Mouse (Mus musculus) G1E (cell line): ENCODE measurements around the gene Fxyd1. TPM values are rescaled to one million over a fixed set of nuclear protein-coding genes. Genes with fewer than 3 reads are reported as not detected.

Experiments used
- ATAC-seq: 2 replicates; pipeline ENCODE4 v1.8.0; 2016; ENCODE audit warnings: mild to moderate bottlenecking; ENCODE audit not compliant: insufficient number of reproducible peaks, poor library complexity, low FRiP score, severe bottlenecking; ENCODE audit errors: extremely low read depth
- DNase-seq: peaks from one replicate; pipeline ENCODE4 v3.0.0; 2012; ENCODE audit warnings: low spot score
- H3K27me3 ChIP-seq: 2 replicates; pipeline ENCODE4 v1.6.1; 2012; ENCODE audit warnings: mild to moderate bottlenecking, low read length, inconsistent platforms; ENCODE audit not compliant: insufficient read depth
- H3K36me3 ChIP-seq: replicated peaks from 2 replicates; pipeline ENCODE3; 2012; ENCODE audit warnings: mild to moderate bottlenecking, inconsistent platforms
- H3K4me1 ChIP-seq: 2 replicates; pipeline ENCODE4 v1.6.1; 2012; ENCODE audit warnings: low read depth, low read length, inconsistent platforms, mixed read lengths; ENCODE audit not compliant: insufficient read depth
- H3K4me3 ChIP-seq: 2 replicates; pipeline ENCODE4 v1.5.1; 2012; ENCODE audit warnings: low read depth, mild to moderate bottlenecking, inconsistent platforms, low read length, moderate library complexity, mixed read lengths
- H3K9me3 ChIP-seq: replicated peaks from 2 replicates; pipeline ENCODE4 v1.6.1; 2012; ENCODE audit warnings: inconsistent platforms
- CTCF ChIP-seq: IDR thresholded peaks from 2 replicates; pipeline ENCODE4 v1.5.1; 2012; ENCODE audit warnings: low read depth, low read length, inconsistent platforms, mixed read lengths
- GATA1 ChIP-seq: IDR thresholded peaks from 2 replicates; pipeline ENCODE4 v1.6.1; 2012; ENCODE audit warnings: borderline replicate concordance, low read length, inconsistent platforms, mixed read lengths
- GATA2 ChIP-seq: IDR thresholded peaks from 2 replicates; pipeline ENCODE4 v1.6.1; 2012; ENCODE audit warnings: low read depth, low read length, inconsistent platforms, borderline replicate concordance
- POLR2AphosphoS5 ChIP-seq: IDR thresholded peaks from 2 replicates; pipeline ENCODE4 v1.6.1; 2012; ENCODE audit warnings: low read depth, low read length, inconsistent platforms; ENCODE audit not compliant: insufficient replicate concordance
- TAL1 ChIP-seq: conservative IDR thresholded peaks from 2 replicates; pipeline ENCODE4 v1.6.1; 2012; ENCODE audit warnings: low read depth, low read length, inconsistent platforms, mixed read lengths
- polyA plus RNA-seq: library from polyadenylated mRNA; stranded (reverse); fragments of >175 nt; gene quantifications from 2 replicates; pipeline ENCODE4 v1.2.3, GENCODE M21; 2012
- total RNA-seq, 2 experiments: library from RNA; stranded (forward) in 1 of 2; stranded (reverse) in 1 of 2; fragments of 200-1000 nt in 1 of 2; fragments of >200 nt in 1 of 2; fragmentation: Nextera tagmentation in 1 of 2; gene quantifications; 2 replicates each; pipeline ENCODE4 v1.2.3; 2014 to 2017

Fxyd1 gene
- total and polyA plus RNA-seq, 3 experiments, result not detected

GRCm38 (mm10) chr7:31041662-31042315 lies 15.2 kb downstream of the Fxyd1 start:
- Histone ChIP-seq H3K36me3 (no peaks in the 10 kb centered on the region), H3K4me3 (no peak overlapping the region), H3K4me1 (no peaks in the 10 kb centered on the region), H3K27me3 (no peaks in the 10 kb centered on the region), H3K9me3 (peaks cover 17% of the 10 kb centered on the region)
- ATAC-seq, result no peak
- DNase-seq, result no peak
- TF ChIP-seq TAL1, result no peak
- no peak for TF ChIP-seq POLR2AphosphoS5
- no peak for TF ChIP-seq CTCF
- no peak for TF ChIP-seq GATA2
- TF ChIP-seq GATA1, result no peak

- Histone ChIP-seq H3K9me3 (peaks cover 17% of the 10 kb centered on the region), H3K4me3 (no peak overlapping the region), H3K4me1 (no peaks in the 10 kb centered on the region), H3K27me3 (no peaks in the 10 kb centered on the region), H3K36me3 (no peaks in the 10 kb centered on the region)
- no peak for ATAC-seq
- no peak for TF ChIP-seq CTCF
- TF ChIP-seq POLR2AphosphoS5, result no peak
- no peak for TF ChIP-seq GATA1
- TF ChIP-seq TAL1, result no peak
- no peak for TF ChIP-seq GATA2
- no peak for DNase-seq
Observed at GRCm38 (mm10) chr7:31041023-31041407, 16.0 kb downstream of the Fxyd1 start.

- TF ChIP-seq POLR2AphosphoS5, result no peak
- TF ChIP-seq TAL1, result no peak
- TF ChIP-seq GATA2, result no peak
- Histone ChIP-seq H3K27me3 (no peaks in the 10 kb centered on the region), H3K4me1 (no peaks in the 10 kb centered on the region), H3K4me3 (no peak overlapping the region), H3K9me3 (peaks cover 17% of the 10 kb centered on the region), H3K36me3 (no peaks in the 10 kb centered on the region)
- DNase-seq (no peak), ATAC-seq (no peak)
Observed at GRCm38 (mm10) chr7:31040281-31041022, 16.5 kb downstream of the Fxyd1 start.

GRCm38 (mm10) chr7:31039011-31039410 lies 18.0 kb downstream of the Fxyd1 start:
- no peak for DNase-seq
- no peak overlapping the region for H3K4me3 ChIP-seq
- no peak for TF ChIP-seq GATA1
- TF ChIP-seq GATA2, result no peak
- TF ChIP-seq TAL1, result no peak
- TF ChIP-seq CTCF, result no peak
- no peak for TF ChIP-seq POLR2AphosphoS5
- no peaks in the 10 kb centered on the region for H3K27me3 ChIP-seq
- H3K9me3 ChIP-seq, result peaks cover 15% of the 10 kb centered on the region
- no peaks in the 10 kb centered on the region for H3K4me1 ChIP-seq
- no peak for ATAC-seq
- H3K36me3 ChIP-seq, result no peaks in the 10 kb centered on the region

- Histone ChIP-seq H3K4me1 (no peaks in the 10 kb centered on the region), H3K36me3 (no peaks in the 10 kb centered on the region), H3K9me3 (peaks cover 15% of the 10 kb centered on the region), H3K4me3 (no peak overlapping the region), H3K27me3 (no peaks in the 10 kb centered on the region)
- TF ChIP-seq CTCF (no peak), GATA2 (no peak), TAL1 (no peak), GATA1 (no peak), POLR2AphosphoS5 (no peak)
- ATAC-seq, result no peak
- no peak for DNase-seq
Observed at GRCm38 (mm10) chr7:31037675-31038074, 19.3 kb downstream of the Fxyd1 start.

GRCm38 (mm10) chr7:31036917-31037316 lies 20.1 kb downstream of the Fxyd1 start:
- DNase-seq (no peak), ATAC-seq (no peak)
- Histone ChIP-seq H3K36me3 (no peaks in the 10 kb centered on the region), H3K27me3 (no peaks in the 10 kb centered on the region), H3K9me3 (peaks cover 9% of the 10 kb centered on the region), H3K4me3 (no peak overlapping the region), H3K4me1 (no peaks in the 10 kb centered on the region)
- no peak for TF ChIP-seq GATA1
- no peak for TF ChIP-seq CTCF
- no peak for TF ChIP-seq TAL1
- no peak for TF ChIP-seq POLR2AphosphoS5
- no peak for TF ChIP-seq GATA2
